Mouse (Mus musculus) liver, embryonic 14.5 days (tissue): Measurements from ENCODE around the gene Dppa3.

Experiments
- CTCF ChIP-seq: IDR thresholded peaks from 2 replicates; pipeline ENCODE4 v1.5.1; 2016; ENCODE audit warnings: antibody characterized with exemption, low read depth, control low read depth
- EP300 ChIP-seq: IDR thresholded peaks from 2 replicates; pipeline ENCODE4 v1.6.1; 2016; ENCODE audit warnings: antibody characterized with exemption, low read depth

GRCm38 (mm10) chr6:122599054-122599737 is 27.0 kb upstream of the Dppa3 start:
- TF ChIP-seq CTCF (no peak), EP300 (no peak)
